Comparison of ENCODE assay signal across 8 mouse cellular contexts in the genomic region with DNA sequence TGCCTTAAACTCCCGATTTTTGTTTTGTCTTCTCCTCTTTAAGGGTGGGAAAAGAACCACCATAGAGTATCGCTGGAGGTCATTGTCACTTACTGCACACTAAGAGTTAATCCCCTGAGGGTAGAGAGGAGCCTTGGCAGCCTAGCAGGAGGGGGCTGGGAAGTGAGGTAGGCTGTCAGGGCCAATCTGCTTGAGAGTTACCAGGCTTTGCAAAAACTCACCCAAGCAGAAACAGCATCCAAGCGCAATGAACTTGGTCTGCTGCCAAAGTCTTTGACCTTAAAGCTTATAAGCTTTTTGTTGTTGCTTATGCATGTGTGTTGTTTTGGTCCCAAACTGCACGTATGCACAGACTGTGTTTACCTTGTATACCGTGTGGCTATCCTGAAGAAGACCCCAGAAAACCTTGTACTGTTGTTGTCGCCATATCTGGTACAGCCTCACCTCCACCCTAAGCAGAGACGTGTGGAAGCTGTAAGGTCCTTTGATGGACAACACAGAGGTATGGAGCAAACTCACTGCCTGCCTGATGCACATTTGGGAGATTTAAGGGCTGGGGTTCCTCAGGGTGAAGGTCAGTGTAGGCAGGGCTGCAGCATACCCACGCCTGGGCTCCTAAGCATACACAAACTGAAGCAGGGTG. TPM values are rescaled to one million over a fixed set of nuclear protein-coding genes. Genes with fewer than 3 reads are reported as not detected.
DNase-seq lines count a peak whose midpoint lies in the region; ATAC-seq and TF ChIP-seq lines count a peak whose summit lies in the region.

No protein-coding gene starts in this region.

- peaks cover 17% of the 10 kb centered on the region for H3K4me1 ChIP-seq in lung, embryonic 15.5 days
- peaks cover 29% of the 10 kb centered on the region for H3K4me1 ChIP-seq in embryonic facial prominence, embryonic 13.5 days
- H3K4me1 ChIP-seq in kidney, adult 2 months (ENCODE audit: control insufficient read depth, insufficient read depth, low read length): peaks cover 21% of the 10 kb centered on the region
- H3K4me1 ChIP-seq in liver, embryonic 12.5 days: no peaks in the 10 kb centered on the region

- no peak overlapping the region for H3K9ac ChIP-seq in lung, embryonic 15.5 days
- no peak overlapping the region for H3K9ac ChIP-seq in embryonic facial prominence, embryonic 13.5 days
- no peak overlapping the region for H3K9ac ChIP-seq in liver, embryonic 12.5 days

- 36% methylated on average over 8 of the region's 8 CpGs for WGBS in lung, embryonic 15.5 days
- WGBS in embryonic facial prominence, embryonic 13.5 days: 28% methylated on average over 8 of the region's 8 CpGs
- 22% methylated on average over 8 of the region's 8 CpGs for WGBS in kidney, adult 2 months
- WGBS in liver, embryonic 12.5 days (ENCODE audit: insufficient replicate concordance): 36% methylated on average over 8 of the region's 8 CpGs

- no peaks in the 10 kb centered on the region for H3K27me3 ChIP-seq in lung, embryonic 15.5 days
- no peaks in the 10 kb centered on the region for H3K27me3 ChIP-seq in embryonic facial prominence, embryonic 13.5 days
- no peaks in the 10 kb centered on the region for H3K27me3 ChIP-seq in kidney, adult 2 months (replicated peaks; ENCODE audit: control insufficient read depth, insufficient read depth, low read length)
- peaks cover 6% of the 10 kb centered on the region for H3K27me3 ChIP-seq in liver, embryonic 12.5 days (replicated peaks)

- TF ChIP-seq CTCF in kidney, adult 2 months (conservative IDR thresholded peaks at IDR 0.05; ENCODE audit: insufficient read depth, insufficient read length, low read depth, low read length): no peak

- no peaks in the 10 kb centered on the region for H3K9me3 ChIP-seq in lung, embryonic 15.5 days
- no peaks in the 10 kb centered on the region for H3K9me3 ChIP-seq in embryonic facial prominence, embryonic 13.5 days
- H3K9me3 ChIP-seq in liver, embryonic 12.5 days (replicated peaks): no peaks in the 10 kb centered on the region

- H3K36me3 ChIP-seq in lung, embryonic 15.5 days: no peaks in the 10 kb centered on the region
- no peaks in the 10 kb centered on the region for H3K36me3 ChIP-seq in embryonic facial prominence, embryonic 13.5 days
- no peaks in the 10 kb centered on the region for H3K36me3 ChIP-seq in kidney, adult 2 months (ENCODE audit: control insufficient read depth, insufficient read depth, low read length)
- no peaks in the 10 kb centered on the region for H3K36me3 ChIP-seq in liver, embryonic 12.5 days

- peak; percentile 73 for ATAC-seq in lung, embryonic 15.5 days (ENCODE audit: borderline replicate concordance, extremely low read depth, low FRiP score, low TSS enrichment)
- peak; percentile 62; the same call in 1 of the 2 replicates for ATAC-seq in embryonic facial prominence, embryonic 13.5 days (ENCODE audit: insufficient number of reproducible peaks, insufficient read depth, low FRiP score, low TSS enrichment, low read depth)
- no peak for ATAC-seq in megakaryocyte progenitor cell, adult 5-6 weeks (replicated peaks; ENCODE audit: poor library complexity)
- ATAC-seq in liver, embryonic 12.5 days: no peak

- H3K27ac ChIP-seq in lung, embryonic 15.5 days: no peak overlapping the region
- peak overlapping the region; percentile 77 for H3K27ac ChIP-seq in embryonic facial prominence, embryonic 13.5 days
- peak overlapping the region; percentile 80 for H3K27ac ChIP-seq in kidney, adult 2 months (ENCODE audit: insufficient read depth, low read depth, low read length)
- H3K27ac ChIP-seq in liver, embryonic 12.5 days: no peak overlapping the region

- no peak for DNase-seq in lung, adult 18-20 months
- DNase-seq in kidney, adult 2 months: peak; percentile 94
- peak; percentile 98 for DNase-seq in retina, postnatal 1 day
- no peak for DNase-seq in gastrocnemius, postnatal 4 days (ENCODE audit: low spot score in 2 of 2)

- no peak overlapping the region for H3K4me2 ChIP-seq in lung, embryonic 15.5 days
- peak overlapping the region; percentile 34 for H3K4me2 ChIP-seq in embryonic facial prominence, embryonic 13.5 days
- H3K4me2 ChIP-seq in liver, embryonic 12.5 days: no peak overlapping the region

- TF ChIP-seq POLR2A in kidney, adult 2 months (IDR thresholded peaks at IDR 0.05; ENCODE audit: low read depth, low read length): no peak

- no peak overlapping the region for H3K4me3 ChIP-seq in lung, embryonic 15.5 days
- H3K4me3 ChIP-seq in embryonic facial prominence, embryonic 13.5 days: no peak overlapping the region
- H3K4me3 ChIP-seq in kidney, adult 2 months (ENCODE audit: insufficient read depth, low read depth, low read length): no peak overlapping the region
- H3K4me3 ChIP-seq in liver, embryonic 12.5 days: no peak overlapping the region

RNA-seq across cellular contexts. Expression of a gene that starts 6.4 kb away (rescaled TPM):
- polyA plus RNA-seq in lung, embryonic 15.5 days (2015; fragmentation: Nextera tagmentation; extraction: Ambion mirVana): 46.8 and 51.9 TPM in 2 replicates
- polyA plus RNA-seq in embryonic facial prominence, embryonic 13.5 days (2015; fragmentation: Nextera tagmentation; extraction: Ambion mirVana): 65.8 and 69.4 TPM in 2 replicates
- polyA plus RNA-seq in kidney, adult 2 months (2012; rRNA removed): 91.2 and 109 TPM in 2 replicates
- total RNA-seq in megakaryocyte progenitor cell, adult 5-6 weeks (2015): 0.15 TPM in 1 of 2 replicates, not detected in the other
- 0.25 TPM in 1 of 2 replicates, not detected in the other for total RNA-seq in megakaryocyte progenitor cell, adult 5-6 weeks (2017)
- total RNA-seq in gastrocnemius, postnatal 4 days (2021): 10 to 100 TPM; 69.6 to 71.4 TPM
- polyA plus RNA-seq in liver, embryonic 12.5 days (2016; fragmentation: Nextera tagmentation; extraction: Ambion mirVana): 5.7 and 6.1 TPM in 2 replicates

RNA-seq across cellular contexts. Expression of a gene that starts 37.3 kb away (rescaled TPM):
- 48.8 and 49.9 TPM in 2 replicates for polyA plus RNA-seq in lung, embryonic 15.5 days (2015; fragmentation: Nextera tagmentation; extraction: Ambion mirVana)
- polyA plus RNA-seq in embryonic facial prominence, embryonic 13.5 days (2015; fragmentation: Nextera tagmentation; extraction: Ambion mirVana): 39.2 and 48.6 TPM in 2 replicates
- 28.7 and 29.1 TPM in 2 replicates for polyA plus RNA-seq in kidney, adult 2 months (2012; rRNA removed)
- total RNA-seq in megakaryocyte progenitor cell, adult 5-6 weeks (2015): 26.2 and 31.8 TPM in 2 replicates
- 24.8 and 29.5 TPM in 2 replicates for total RNA-seq in megakaryocyte progenitor cell, adult 5-6 weeks (2017)
- 10 to 100 TPM; 20.6 to 29.2 TPM for total RNA-seq in gastrocnemius, postnatal 4 days (2021)
- 38.3 and 44.0 TPM in 2 replicates for polyA plus RNA-seq in liver, embryonic 12.5 days (2016; fragmentation: Nextera tagmentation; extraction: Ambion mirVana)

RNA-seq across cellular contexts. Expression of a gene that starts 43.4 kb away (rescaled TPM):
- polyA plus RNA-seq in lung, embryonic 15.5 days (2015; fragmentation: Nextera tagmentation; extraction: Ambion mirVana): 20.7 and 22.4 TPM in 2 replicates
- 15.9 and 17.4 TPM in 2 replicates for polyA plus RNA-seq in embryonic facial prominence, embryonic 13.5 days (2015; fragmentation: Nextera tagmentation; extraction: Ambion mirVana)
- 21.5 and 31.3 TPM in 2 replicates for polyA plus RNA-seq in kidney, adult 2 months (2012; rRNA removed)
- total RNA-seq in megakaryocyte progenitor cell, adult 5-6 weeks (2015): 5.7 and 11.4 TPM in 2 replicates
- 12.7 and 14.9 TPM in 2 replicates for total RNA-seq in megakaryocyte progenitor cell, adult 5-6 weeks (2017)
- 10 to 100 TPM; 22.1 to 24.4 TPM for total RNA-seq in gastrocnemius, postnatal 4 days (2021)
- polyA plus RNA-seq in liver, embryonic 12.5 days (2016; fragmentation: Nextera tagmentation; extraction: Ambion mirVana): 10.7 and 11.8 TPM in 2 replicates

Comparison
In these comparisons a context has a peak if more than half of its experiments do, and no peak if none do; other contexts are left out.
1. ATAC-seq: peak in lung, embryonic 15.5 days (single experiment) and embryonic facial prominence, embryonic 13.5 days (single experiment); none in megakaryocyte progenitor cell, adult 5-6 weeks (single experiment) and liver, embryonic 12.5 days (single experiment).
2. H3K27ac ChIP-seq: peak in embryonic facial prominence, embryonic 13.5 days (single experiment) and kidney, adult 2 months (single experiment); none in lung, embryonic 15.5 days (single experiment) and liver, embryonic 12.5 days (single experiment).
3. DNase-seq: peak in kidney, adult 2 months (single experiment) and retina, postnatal 1 day (single experiment); none in lung, adult 18-20 months (0 of 2) and gastrocnemius, postnatal 4 days (0 of 2).